Mouse (Mus musculus) heart, postnatal 25 days (tissue): ENCODE results near the gene Klf15. TPM values are rescaled to one million over a fixed set of nuclear protein-coding genes. Genes with fewer than 3 reads are reported as not detected.
A peak's percentile ranks its signal among the peaks of the same experiment; 100 is the strongest.

ENCODE experiments used
- DNase-seq: peaks from one replicate; pipeline ENCODE4 v3.0.0; 2022; ENCODE audit warnings: low spot score
- intact Hi-C: fragments of 180-260 bp; cut with DNase I; formaldehyde crosslinking; loops from one replicate; pipeline ENCODE4 v1.15.1; 2025
- total RNA-seq, 2 experiments: library from RNA; stranded (reverse); gene quantifications; 2 replicates each; pipeline ENCODE4 v1.2.3; 2021

The Klf15 gene
- total RNA-seq, 2 experiments from 2014 or later = 45.1 to 56.9 TPM

DNA sequence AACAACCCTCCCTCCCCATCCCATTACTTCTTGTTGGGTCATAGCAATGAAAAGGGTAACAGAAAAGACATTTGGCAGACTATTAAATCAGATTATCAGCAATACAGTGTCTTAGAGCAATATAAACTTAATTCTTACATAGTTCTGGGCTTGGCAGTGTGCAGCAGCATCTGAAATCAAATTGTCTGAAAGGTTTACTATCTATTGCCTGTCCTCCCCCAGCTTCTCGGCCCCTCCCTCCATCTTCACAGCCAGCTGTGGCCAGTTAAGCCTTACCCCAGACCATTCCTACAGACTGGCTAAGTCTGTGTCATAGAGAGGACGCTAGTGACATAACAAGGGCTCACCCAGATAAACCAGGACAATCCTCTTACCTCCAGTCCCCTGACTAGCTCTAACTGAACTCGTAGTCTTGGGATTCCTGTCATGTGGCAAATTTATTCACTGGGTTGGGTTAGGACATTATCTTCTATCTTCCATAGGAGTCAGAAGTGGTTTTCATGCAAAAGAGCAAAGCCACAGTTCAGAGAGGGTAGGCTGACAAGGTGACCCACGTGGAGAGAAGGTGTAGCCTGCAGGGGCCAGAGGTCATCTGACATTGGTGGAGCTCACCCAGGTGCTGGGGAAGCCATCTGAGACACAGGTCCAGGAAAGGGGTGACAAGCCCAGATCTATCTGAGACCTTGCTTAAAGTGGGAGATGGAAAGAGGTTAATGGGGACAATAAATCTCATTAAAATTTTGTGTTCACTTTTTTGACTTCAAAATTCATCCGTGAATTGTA lies 50.9 kb downstream of the Klf15 start:
- DNase-seq = no peak
- intact Hi-C loops = no loop called here

DNA sequence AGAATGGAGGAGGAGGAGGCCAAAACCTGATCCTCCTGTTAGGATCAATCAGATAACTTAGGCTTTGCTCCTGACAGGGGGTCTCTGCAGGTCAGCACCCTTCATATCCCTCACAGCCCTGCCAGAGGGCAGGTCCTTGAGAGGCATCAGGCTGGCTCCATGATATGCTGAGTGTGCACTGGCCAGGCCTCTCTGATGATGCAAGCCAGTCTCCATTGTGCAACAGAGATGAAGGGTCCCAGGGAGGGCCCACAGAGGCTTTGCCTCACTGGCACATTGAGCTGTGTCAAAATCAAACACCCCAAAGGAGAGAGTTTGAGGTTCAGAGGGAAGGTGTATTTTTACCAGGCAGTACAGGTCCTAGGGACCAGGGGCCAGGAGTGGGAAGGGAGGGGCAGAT lies 52.0 kb downstream of the Klf15 start:
- DNase-seq = no peak
- intact Hi-C loops = loop anchor here (2.0 kb wide), 1 partner anchor 60 kb away; no protein-coding TSS in a partner anchor

DNA sequence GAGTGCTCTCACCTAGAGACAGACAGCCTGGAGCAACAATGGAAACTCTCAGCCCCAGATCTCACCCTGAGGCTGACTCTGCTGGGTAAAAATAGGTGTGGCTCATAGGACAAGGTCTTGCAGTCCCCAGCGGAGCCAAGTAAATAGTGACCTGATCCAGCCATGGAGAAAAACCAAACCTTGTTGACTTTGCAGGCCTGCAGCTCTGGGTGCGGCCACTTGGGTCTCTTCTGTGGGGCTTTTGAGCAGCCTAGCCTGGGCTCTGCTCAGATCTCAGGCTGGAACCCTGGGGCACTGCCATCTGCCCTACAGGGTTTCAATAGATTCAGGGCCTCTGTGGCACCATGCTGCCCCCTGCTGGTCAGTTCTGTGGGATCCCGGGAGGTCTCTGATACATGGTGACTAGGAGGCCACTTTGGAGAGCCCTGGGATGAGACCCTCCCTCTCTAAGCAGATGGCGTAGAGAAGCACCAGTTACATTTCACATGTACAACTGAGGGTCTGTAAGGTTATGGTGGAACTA lies 52.6 kb downstream of the Klf15 start:
- DNase-seq = peak; percentile 70
- intact Hi-C loops = loop anchor here (1.0 to 2.0 kb wide), 2 partner anchors 60 to 65 kb away; no protein-coding TSS in a partner anchor

DNA sequence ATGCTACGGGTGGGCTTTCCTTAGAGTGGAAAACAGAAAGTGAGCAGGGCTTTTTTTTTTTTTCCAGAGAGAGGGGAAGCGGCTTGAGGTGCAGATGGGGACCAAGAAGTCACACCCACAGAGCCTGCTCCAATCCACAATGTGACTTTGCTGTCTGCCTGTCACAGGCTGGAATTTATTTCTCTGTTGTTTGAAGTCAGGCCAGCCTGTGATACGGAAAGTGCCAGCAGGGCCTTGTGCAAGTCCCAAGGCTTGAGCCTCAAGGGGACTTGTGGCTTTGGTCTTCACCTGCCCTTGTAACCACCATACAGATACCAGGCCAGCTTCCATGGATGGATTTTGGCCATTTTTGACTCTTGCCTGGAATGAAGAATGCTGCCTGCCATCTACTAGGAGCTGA lies 56.5 kb downstream of the Klf15 start:
- intact Hi-C loops = no loop called here
- DNase-seq = no peak

DNA sequence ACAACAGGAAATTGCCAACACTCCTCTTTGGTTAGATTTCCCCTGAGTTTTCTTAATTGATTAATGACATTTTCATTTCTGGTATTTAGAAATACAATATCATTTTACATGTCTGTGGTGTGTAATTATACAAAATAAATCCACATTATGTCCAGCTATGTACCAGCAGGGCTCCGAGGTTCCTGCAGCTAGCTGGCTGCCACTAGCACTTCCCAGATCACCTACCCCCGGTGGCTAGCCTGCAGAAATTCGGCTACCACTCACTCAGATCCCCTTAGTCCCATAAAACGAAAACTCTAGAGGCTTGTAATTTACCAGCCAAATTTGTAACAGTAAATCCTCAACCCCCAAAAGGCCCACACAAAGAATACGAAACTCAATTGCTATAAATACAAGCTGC lies 57.0 kb downstream of the Klf15 start:
- DNase-seq = no peak
- intact Hi-C loops = no loop called here

Other genes with a start within 250 kb of the Klf15 start
- gene Vmn1r53, start 238.1 kb upstream of the Klf15 start, total RNA-seq = not detected
- gene Vmn1r54, start 216.3 kb upstream of the Klf15 start, total RNA-seq = not detected
- gene BC048671, start 161.4 kb upstream of the Klf15 start, total RNA-seq = not detected
- not detected for gene Chst13, start 137.4 kb upstream of the Klf15 start, total RNA-seq
- not detected for gene Uroc1, start 129.3 kb upstream of the Klf15 start, total RNA-seq
- gene Zxdc, start 93.1 kb upstream of the Klf15 start, total RNA-seq = 10 to 100 TPM; 11.4 to 14.4 TPM
- gene Cfap100, start 33.8 kb upstream of the Klf15 start, total RNA-seq = under 1 TPM in 1 of 2 experiments, not detected in 1; 0.67 TPM
- 1 to 10 TPM; 1.5 to 2.3 TPM for gene Aldh1l1, start 23.9 kb downstream of the Klf15 start, total RNA-seq
- 100 to 1,000 TPM in 1 of 2 experiments, 10 to 100 TPM in 1; 51.0 to 103 TPM for gene Slc41a3, start 142.1 kb downstream of the Klf15 start, total RNA-seq